ENCODE assay signal across 16 mouse cellular contexts in the genomic region with DNA sequence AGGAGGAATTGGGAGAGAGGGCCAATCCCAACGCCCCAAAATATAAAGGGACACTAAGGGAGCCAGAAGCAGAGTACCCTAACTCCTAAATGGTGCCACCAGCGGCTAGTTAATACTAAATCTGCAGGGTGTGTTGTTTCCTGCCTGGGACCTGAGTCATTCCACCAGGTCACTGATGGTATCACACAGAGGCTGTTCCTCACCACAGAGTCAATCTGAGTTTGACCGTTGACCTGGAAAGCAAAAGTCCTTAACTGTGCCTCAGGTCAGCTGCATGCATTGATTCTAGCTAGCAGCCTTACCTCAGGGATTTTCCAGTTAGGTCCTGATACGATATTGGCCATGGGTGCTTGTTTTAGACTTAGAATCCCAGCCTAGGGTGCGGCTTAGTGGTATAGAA. TPM values are rescaled to one million over a fixed set of nuclear protein-coding genes. Genes with fewer than 3 reads are reported as not detected.
DNase-seq lines count a peak whose midpoint lies in the region; ATAC-seq and TF ChIP-seq lines count a peak whose summit lies in the region.
"Had no signal": no experiment of that assay in that cellular context is flagged by ENCODE, and none has a peak within 500 bp of the region (broad histone marks: within the 10 kb centered on the region; RNA-seq: fewer than 3 reads in every experiment).

No protein-coding gene starts in this region.

- WGBS in liver, embryonic 13.5 days (ENCODE audit: insufficient replicate concordance), result 40% methylated on average over 5 of the region's 5 CpGs
- WGBS in stomach, postnatal 0 days, result 60% methylated on average over 5 of the region's 5 CpGs
- WGBS in midbrain, embryonic 14.5 days, result 83% methylated on average over 5 of the region's 5 CpGs

- no peaks in the 10 kb centered on the region for H3K4me1 ChIP-seq in liver, embryonic 13.5 days (replicated peaks)
- no peaks in the 10 kb centered on the region; the same call in 1 of the 2 replicates for H3K4me1 ChIP-seq in stomach, postnatal 0 days (replicated peaks; ENCODE audit: control insufficient read depth, insufficient read depth)
- H3K4me1 ChIP-seq in midbrain, embryonic 14.5 days (ENCODE audit: control insufficient read depth, insufficient read depth, low read length), result no peaks in the 10 kb centered on the region
- H3K4me1 ChIP-seq: heart, embryonic 10.5 days; hindbrain, embryonic 10.5 days had no signal

- peak; percentile 23 for DNase-seq in kidney, adult 11 months
- no peak for DNase-seq in kidney, postnatal 25 days
- peak; percentile 26 for DNase-seq in kidney, adult 9 months
- no peak for DNase-seq in liver, embryonic 13.5 days
- peak; percentile 61 for DNase-seq in stomach, postnatal 0 days (ENCODE audit: low spot score)
- DNase-seq in spleen, postnatal 4 days (ENCODE audit: low spot score in 2 of 2), result no peak
- DNase-seq in midbrain, embryonic 14.5 days, result no peak
- DNase-seq: adrenal gland, postnatal 10 days; cerebellum, adult 9-11 months; gastrocnemius, postnatal 14 days; lung, postnatal 10 days; right cerebral cortex, postnatal 14 days had no signal

- H3K9me3 ChIP-seq in liver, embryonic 13.5 days (replicated peaks), result no peaks in the 10 kb centered on the region
- no peaks in the 10 kb centered on the region for H3K9me3 ChIP-seq in stomach, postnatal 0 days (ENCODE audit: control insufficient read depth, low read length)
- H3K9me3 ChIP-seq in midbrain, embryonic 14.5 days (ENCODE audit: control insufficient read depth, low read length), result no peaks in the 10 kb centered on the region
- H3K9me3 ChIP-seq: heart, embryonic 10.5 days; hindbrain, embryonic 10.5 days had no signal

- H3K4me2 ChIP-seq in liver, embryonic 13.5 days, result peak overlapping the region; percentile 29
- no peak overlapping the region for H3K4me2 ChIP-seq in stomach, postnatal 0 days (replicated peaks; ENCODE audit: low read depth)
- H3K4me2 ChIP-seq in midbrain, embryonic 14.5 days (ENCODE audit: low read length), result no peak overlapping the region

- no peak overlapping the region for H3K9ac ChIP-seq in liver, embryonic 13.5 days
- no peak overlapping the region for H3K9ac ChIP-seq in stomach, postnatal 0 days (ENCODE audit: low read length)
- no peak overlapping the region for H3K9ac ChIP-seq in midbrain, embryonic 14.5 days (replicated peaks; ENCODE audit: low read length)

- no peak for TF ChIP-seq CTCF in stomach, postnatal 0 days (IDR thresholded peaks at IDR 0.05; ENCODE audit: low read depth)

- H3K4me3 ChIP-seq in liver, embryonic 13.5 days (replicated peaks), result no peak overlapping the region
- H3K4me3 ChIP-seq in stomach, postnatal 0 days (ENCODE audit: low read depth, low read length), result no peak overlapping the region
- H3K4me3 ChIP-seq in midbrain, embryonic 14.5 days (replicated peaks; ENCODE audit: low read depth, low read length), result no peak overlapping the region
- H3K4me3 ChIP-seq: erythroblast, embryonic 14.5 days; heart, embryonic 10.5 days; hindbrain, embryonic 10.5 days had no signal

- ATAC-seq in liver, embryonic 13.5 days (ENCODE audit: low read depth), result peak; percentile 85
- ATAC-seq in stomach, postnatal 0 days (ENCODE audit: low FRiP score, low TSS enrichment), result peak; percentile 98
- no peak for ATAC-seq in cerebellum, adult (ENCODE audit: insufficient number of reproducible peaks, low FRiP score, low TSS enrichment)
- no peak for ATAC-seq in midbrain, embryonic 14.5 days (ENCODE audit: low FRiP score, low TSS enrichment)

- H3K27me3 ChIP-seq in liver, embryonic 13.5 days, result no peaks in the 10 kb centered on the region
- no peaks in the 10 kb centered on the region for H3K27me3 ChIP-seq in stomach, postnatal 0 days (ENCODE audit: control insufficient read depth, insufficient read depth, low read length)
- H3K27me3 ChIP-seq in midbrain, embryonic 14.5 days (ENCODE audit: control insufficient read depth, insufficient read depth, low read length), result no peaks in the 10 kb centered on the region

- no peak for TF ChIP-seq EP300 in stomach, postnatal 0 days (optimal IDR thresholded peaks at IDR 0.05)

- H3K36me3 ChIP-seq in liver, embryonic 13.5 days, result no peaks in the 10 kb centered on the region
- no peaks in the 10 kb centered on the region for H3K36me3 ChIP-seq in stomach, postnatal 0 days (ENCODE audit: control insufficient read depth, insufficient read depth, low read length)
- no peaks in the 10 kb centered on the region for H3K36me3 ChIP-seq in midbrain, embryonic 14.5 days (ENCODE audit: control insufficient read depth, insufficient read depth, low read length)
- H3K36me3 ChIP-seq: heart, embryonic 10.5 days; hindbrain, embryonic 10.5 days had no signal

- H3K27ac ChIP-seq in liver, embryonic 13.5 days, result peak overlapping the region; percentile 61
- H3K27ac ChIP-seq in stomach, postnatal 0 days (replicated peaks), result peak overlapping the region; percentile 78
- H3K27ac ChIP-seq in midbrain, embryonic 14.5 days (replicated peaks; ENCODE audit: low read depth, low read length), result no peak overlapping the region
- H3K27ac ChIP-seq: heart, embryonic 10.5 days; hindbrain, embryonic 10.5 days had no signal

RNA-seq across cellular contexts. Expression of a gene that starts 17.5 kb away (rescaled TPM):
- 3.3 and 3.7 TPM in 2 replicates for polyA plus RNA-seq in liver, embryonic 13.5 days (2015; fragmentation: Nextera tagmentation; extraction: Ambion mirVana)
- polyA plus RNA-seq in stomach, postnatal 0 days (2015; fragmentation: Nextera tagmentation; extraction: Ambion mirVana), result 10.2 and 10.4 TPM in 2 replicates
- polyA plus RNA-seq in midbrain, embryonic 14.5 days (2014; fragmentation: Nextera tagmentation; extraction: Ambion mirVana), result not detected in 2 replicates
- polyA plus RNA-seq: erythroblast, embryonic 14.5 days had no signal

Comparison
In these comparisons a context has a peak if more than half of its experiments do, and no peak if none do; other contexts are left out.
1. DNase-seq: peak in kidney, adult 11 months (single experiment), kidney, adult 9 months (single experiment) and stomach, postnatal 0 days (single experiment); none in kidney, postnatal 25 days (0 of 2), liver, embryonic 13.5 days (single experiment), spleen, postnatal 4 days (0 of 2) and midbrain, embryonic 14.5 days (single experiment).
2. ATAC-seq: peak in liver, embryonic 13.5 days (single experiment) and stomach, postnatal 0 days (single experiment); none in cerebellum, adult (single experiment) and midbrain, embryonic 14.5 days (single experiment).